Mouse (Mus musculus): ENCODE results near the gene Gp5. TPM values are rescaled to one million over a fixed set of nuclear protein-coding genes. Genes with fewer than 3 reads are reported as not detected.

Gp5 gene
- total and polyA plus RNA-seq, 2 experiments from 2014 or later = 0.78 to 2.6 TPM

DNA sequence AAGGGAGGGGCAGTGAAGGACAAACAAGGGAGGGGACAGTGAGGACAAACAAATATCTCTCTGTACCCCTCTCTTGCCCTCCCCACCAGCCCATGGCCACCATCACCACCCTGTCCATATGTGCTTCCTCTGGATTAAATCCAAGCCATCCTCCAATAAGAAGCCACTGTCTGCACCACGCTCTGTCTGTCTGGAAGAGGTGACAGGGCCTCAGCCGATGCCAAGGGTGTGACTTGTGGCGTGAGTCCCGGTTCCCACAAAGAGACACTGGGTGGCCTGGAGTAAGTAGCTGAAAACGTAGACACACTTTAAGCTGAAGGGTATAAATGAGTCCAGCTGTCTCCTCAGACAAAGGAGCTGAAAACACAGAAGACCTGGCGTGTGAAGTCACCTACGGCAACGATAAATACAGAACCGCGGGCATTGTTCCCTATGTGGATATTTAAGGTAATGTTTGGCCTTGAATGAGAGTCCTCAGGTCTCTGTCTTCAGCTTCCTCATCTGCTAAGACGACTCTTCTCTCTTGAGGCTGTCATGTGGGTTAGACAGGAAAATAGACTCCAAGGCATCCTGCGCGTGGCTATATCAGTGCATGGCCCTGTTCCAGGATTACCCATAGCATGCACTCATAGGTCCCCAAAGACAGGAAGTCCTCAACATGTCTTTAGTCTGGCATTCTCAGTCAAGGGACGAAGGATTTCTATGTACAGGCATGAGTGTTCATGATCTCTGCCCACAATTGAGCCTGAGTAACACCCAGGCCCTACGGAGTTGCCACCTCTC lies 34.8 kb downstream of the Gp5 start:
- ATAC-seq (ENCODE audit: low FRiP score) (no peak), DNase-seq (ENCODE audit: low spot score) (no peak)
- H3K4me3 ChIP-seq (ENCODE audit: low read depth, low read length) = no peak overlapping the region
- H3K27ac ChIP-seq (ENCODE audit: low read depth, low read length) = no peak overlapping the region
- H3K27me3 ChIP-seq (ENCODE audit: insufficient read depth, low read length) = no peaks in the 10 kb centered on the region
- TF ChIP-seq CTCF (IDR thresholded peaks at IDR 0.05) = no peak
- WGBS = 74% methylated on average over 15 of the region's 15 CpGs
- no peaks in the 10 kb centered on the region for H3K36me3 ChIP-seq (ENCODE audit: insufficient read depth, low read length)
- no peaks in the 10 kb centered on the region for H3K9me3 ChIP-seq (ENCODE audit: low read length)
- H3K4me2 ChIP-seq (ENCODE audit: low read depth, low read length, poor library complexity, severe bottlenecking) = no peak overlapping the region
- no peaks in the 10 kb centered on the region for H3K4me1 ChIP-seq (ENCODE audit: insufficient read depth, low read length)
- no peak overlapping the region for H3K9ac ChIP-seq (replicated peaks; ENCODE audit: low read length, poor library complexity, severe bottlenecking)

DNA sequence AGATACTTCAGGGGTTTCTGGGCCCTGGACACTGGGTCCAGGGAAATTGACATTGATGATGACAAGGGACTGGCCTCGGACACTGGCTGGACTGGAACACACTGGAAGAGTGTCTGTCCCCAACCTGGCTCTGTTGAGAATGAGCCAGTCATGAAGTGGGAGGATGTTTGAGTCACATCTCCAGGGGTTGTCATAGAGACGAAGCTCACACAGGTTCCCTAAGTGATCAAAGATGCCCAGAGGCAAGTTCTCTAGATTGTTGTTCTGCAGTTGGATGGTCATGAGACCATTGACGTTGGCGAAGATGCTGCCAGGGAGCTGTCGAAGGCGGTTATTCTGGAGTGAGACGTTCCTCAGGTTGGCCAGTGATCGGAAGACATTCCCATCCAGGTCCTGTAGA lies 37.5 kb downstream of the Gp5 start:
- WGBS = 91% methylated on average over 8 of the region's 8 CpGs
- TF ChIP-seq CTCF (IDR thresholded peaks at IDR 0.05) = no peak
- no peak overlapping the region for H3K4me3 ChIP-seq (ENCODE audit: low read depth, low read length)
- no peak overlapping the region for H3K9ac ChIP-seq (replicated peaks; ENCODE audit: low read length, poor library complexity, severe bottlenecking)
- DNase-seq (ENCODE audit: low spot score) = no peak
- no peaks in the 10 kb centered on the region for H3K4me1 ChIP-seq (ENCODE audit: insufficient read depth, low read length)
- no peak for ATAC-seq (ENCODE audit: low FRiP score)
- H3K27me3 ChIP-seq (ENCODE audit: insufficient read depth, low read length) = no peaks in the 10 kb centered on the region
- no peak overlapping the region for H3K27ac ChIP-seq (ENCODE audit: low read depth, low read length)
- H3K9me3 ChIP-seq (ENCODE audit: low read length) = no peaks in the 10 kb centered on the region
- H3K36me3 ChIP-seq (ENCODE audit: insufficient read depth, low read length) = no peaks in the 10 kb centered on the region
- H3K4me2 ChIP-seq (ENCODE audit: low read depth, low read length, poor library complexity, severe bottlenecking) = no peak overlapping the region

DNA sequence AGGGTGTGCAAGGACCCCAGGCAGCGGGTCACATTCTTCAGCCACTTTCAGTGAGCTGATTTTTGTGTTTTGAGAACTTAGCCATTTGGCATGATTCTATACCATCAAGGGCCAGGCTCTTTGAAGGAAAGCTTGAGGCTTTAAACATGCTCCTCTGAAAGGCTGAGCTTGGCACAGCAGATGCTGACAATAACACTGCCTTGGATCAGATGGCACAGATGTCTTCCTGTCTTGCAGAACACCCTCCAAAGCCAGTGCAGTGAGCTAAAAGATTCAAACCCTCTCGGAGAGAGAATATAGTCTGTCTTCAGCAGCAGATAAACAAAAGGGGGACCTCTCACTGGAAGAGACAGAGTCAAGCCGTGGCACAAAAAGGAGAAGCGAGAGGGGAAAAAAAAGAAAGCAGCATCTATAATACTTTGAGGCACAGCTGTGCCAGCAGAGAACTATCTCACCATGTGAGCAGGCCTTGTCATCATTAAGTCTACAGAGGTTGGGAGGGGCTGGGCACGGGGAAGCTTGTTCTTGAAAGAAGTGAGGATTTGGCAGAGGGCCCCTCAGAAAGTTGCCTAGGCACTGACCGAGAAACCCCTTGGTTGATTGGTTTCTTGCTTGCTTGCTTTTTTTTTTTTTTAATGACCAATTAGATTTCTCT lies 38.5 kb downstream of the Gp5 start:
- Histone ChIP-seq H3K9me3 (ENCODE audit: low read length) (no peaks in the 10 kb centered on the region), H3K4me3 (ENCODE audit: low read depth, low read length) (no peak overlapping the region), H3K9ac (replicated peaks; ENCODE audit: low read length, poor library complexity, severe bottlenecking) (no peak overlapping the region), H3K4me1 (ENCODE audit: insufficient read depth, low read length) (no peaks in the 10 kb centered on the region), H3K4me2 (ENCODE audit: low read depth, low read length, poor library complexity, severe bottlenecking) (no peak overlapping the region), H3K27me3 (ENCODE audit: insufficient read depth, low read length) (no peaks in the 10 kb centered on the region), H3K36me3 (ENCODE audit: insufficient read depth, low read length) (no peaks in the 10 kb centered on the region), H3K27ac (ENCODE audit: low read depth, low read length) (no peak overlapping the region)
- TF ChIP-seq CTCF (IDR thresholded peaks at IDR 0.05) = no peak
- no peak for ATAC-seq (ENCODE audit: low FRiP score)
- WGBS = 52% methylated on average over 6 of the region's 6 CpGs
- peak; percentile 34 for DNase-seq (ENCODE audit: low spot score)

DNA sequence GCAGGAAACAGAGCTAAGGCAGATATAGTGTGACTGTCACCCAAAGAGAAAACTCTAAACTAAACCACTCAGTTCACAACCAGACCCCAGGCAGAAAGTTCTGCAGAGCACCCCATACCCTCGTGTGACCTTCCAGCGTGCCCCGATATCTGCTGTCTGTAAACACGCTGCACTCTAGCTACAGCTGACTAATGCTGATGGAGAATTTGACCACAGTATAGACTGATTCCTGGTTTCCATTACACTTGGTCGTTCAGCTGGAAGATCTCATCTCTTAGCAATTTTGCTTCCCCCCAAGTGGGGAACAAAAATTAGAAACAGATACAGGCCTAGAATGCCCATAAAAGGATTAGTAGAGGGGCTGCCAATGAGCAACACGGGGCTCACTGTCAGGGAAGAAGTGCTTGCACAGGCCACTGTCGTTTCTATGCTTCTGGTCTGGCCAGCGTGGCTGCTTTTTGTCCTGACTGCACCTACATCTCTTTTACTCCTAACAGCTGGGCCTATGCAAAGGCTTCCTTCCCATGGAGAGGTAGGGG lies 39.3 kb downstream of the Gp5 start:
- Histone ChIP-seq H3K4me1 (ENCODE audit: insufficient read depth, low read length) (no peaks in the 10 kb centered on the region), H3K9me3 (ENCODE audit: low read length) (no peaks in the 10 kb centered on the region), H3K4me3 (ENCODE audit: low read depth, low read length) (no peak overlapping the region), H3K27ac (ENCODE audit: low read depth, low read length) (no peak overlapping the region), H3K9ac (replicated peaks; ENCODE audit: low read length, poor library complexity, severe bottlenecking) (no peak overlapping the region), H3K4me2 (ENCODE audit: low read depth, low read length, poor library complexity, severe bottlenecking) (no peak overlapping the region), H3K27me3 (ENCODE audit: insufficient read depth, low read length) (no peaks in the 10 kb centered on the region), H3K36me3 (ENCODE audit: insufficient read depth, low read length) (no peaks in the 10 kb centered on the region)
- no peak for TF ChIP-seq CTCF (IDR thresholded peaks at IDR 0.05)
- WGBS = 62% methylated on average over 8 of the region's 8 CpGs
- ATAC-seq (ENCODE audit: low FRiP score) (no peak), DNase-seq (ENCODE audit: low spot score) (no peak)

DNA sequence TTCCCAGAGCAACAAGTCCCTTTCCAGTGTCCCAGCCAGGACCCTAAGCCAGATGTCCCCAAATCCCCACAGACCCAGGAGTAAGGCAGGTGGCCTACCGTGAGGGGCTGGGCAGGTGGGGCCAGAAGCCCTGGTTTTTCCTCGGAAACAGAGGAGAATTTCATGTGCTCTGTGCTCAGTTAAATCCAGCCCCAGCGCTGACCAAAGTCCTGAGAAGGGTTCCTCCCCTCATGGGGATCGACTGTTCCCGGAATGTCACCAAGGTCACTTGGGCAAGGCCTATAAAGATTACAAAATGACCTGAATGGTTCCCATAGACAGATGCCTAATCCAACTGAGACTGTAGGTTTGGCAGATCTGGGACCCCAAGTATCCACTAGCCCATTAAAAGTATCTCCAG lies 43.2 kb downstream of the Gp5 start, which contains the start of gene Cpn2:
Cpn2 (minus strand) TSS at position 141 of the 400 bp plus-strand sequence.
- 76% methylated on average over 5 of the region's 5 CpGs for WGBS
- Histone ChIP-seq H3K27ac (ENCODE audit: low read depth, low read length) (no peak within 1 kb of the TSS), H3K4me1 (ENCODE audit: insufficient read depth, low read length) (no peaks in the 10 kb centered on the region), H3K27me3 (ENCODE audit: insufficient read depth, low read length) (no peaks in the 10 kb centered on the region), H3K4me3 (ENCODE audit: low read depth, low read length) (no peak within 1 kb of the TSS), H3K9ac (replicated peaks; ENCODE audit: low read length, poor library complexity, severe bottlenecking) (no peak within 1 kb of the TSS), H3K36me3 (ENCODE audit: insufficient read depth, low read length) (no peaks in the 10 kb centered on the region), H3K4me2 (ENCODE audit: low read depth, low read length, poor library complexity, severe bottlenecking) (no peak within 1 kb of the TSS), H3K9me3 (ENCODE audit: low read length) (no peaks in the 10 kb centered on the region)
- no peak for TF ChIP-seq CTCF (IDR thresholded peaks at IDR 0.05)
- no peak for DNase-seq (ENCODE audit: low spot score)
- ATAC-seq (ENCODE audit: low FRiP score) = no peak

DNA sequence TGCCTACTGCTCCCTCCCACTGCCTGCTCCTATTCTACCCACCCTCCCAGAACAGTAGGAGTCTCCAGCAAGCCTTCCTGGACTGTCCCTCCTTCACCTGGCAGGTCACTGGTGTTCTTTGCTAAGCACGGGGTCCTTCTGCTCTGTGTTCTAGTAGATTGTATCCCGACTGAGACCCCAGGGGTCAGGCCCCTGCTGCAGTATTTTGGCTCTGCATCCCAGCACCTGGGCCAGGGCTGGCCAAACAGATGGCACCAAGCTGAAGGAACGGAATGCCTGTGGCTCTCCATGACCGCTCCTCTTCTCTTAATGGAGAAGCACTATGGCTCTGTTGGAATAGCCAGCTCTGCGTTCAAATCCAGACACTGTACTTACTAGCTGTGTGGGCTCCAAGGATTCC lies 44.0 kb downstream of the Gp5 start:
- no peak overlapping the region for H3K4me3 ChIP-seq (ENCODE audit: low read depth, low read length)
- 83% methylated on average over 5 of the region's 5 CpGs for WGBS
- H3K4me1 ChIP-seq (ENCODE audit: insufficient read depth, low read length) = no peaks in the 10 kb centered on the region
- H3K27ac ChIP-seq (ENCODE audit: low read depth, low read length) = no peak overlapping the region
- H3K9me3 ChIP-seq (ENCODE audit: low read length) = no peaks in the 10 kb centered on the region
- no peaks in the 10 kb centered on the region for H3K27me3 ChIP-seq (ENCODE audit: insufficient read depth, low read length)
- DNase-seq (ENCODE audit: low spot score) = no peak
- no peak overlapping the region for H3K4me2 ChIP-seq (ENCODE audit: low read depth, low read length, poor library complexity, severe bottlenecking)
- no peak overlapping the region for H3K9ac ChIP-seq (replicated peaks; ENCODE audit: low read length, poor library complexity, severe bottlenecking)
- TF ChIP-seq CTCF (IDR thresholded peaks at IDR 0.05) = no peak
- no peaks in the 10 kb centered on the region for H3K36me3 ChIP-seq (ENCODE audit: insufficient read depth, low read length)
- no peak for ATAC-seq (ENCODE audit: low FRiP score)

Measured in midbrain, postnatal 0 days (tissue).